Mouse (Mus musculus) urinary bladder, postnatal 14 days (tissue): Measurements from ENCODE around the gene Hp1bp3.

Experiments used
- DNase-seq: peaks from one replicate; pipeline ENCODE4 v3.0.0; 2021; ENCODE audit warnings: low spot score

Hp1bp3 gene

GRCm38 (mm10) chr4:138222396-138222795 lies 6.3 kb downstream of the Hp1bp3 start:
- DNase-seq = no peak

DNA sequence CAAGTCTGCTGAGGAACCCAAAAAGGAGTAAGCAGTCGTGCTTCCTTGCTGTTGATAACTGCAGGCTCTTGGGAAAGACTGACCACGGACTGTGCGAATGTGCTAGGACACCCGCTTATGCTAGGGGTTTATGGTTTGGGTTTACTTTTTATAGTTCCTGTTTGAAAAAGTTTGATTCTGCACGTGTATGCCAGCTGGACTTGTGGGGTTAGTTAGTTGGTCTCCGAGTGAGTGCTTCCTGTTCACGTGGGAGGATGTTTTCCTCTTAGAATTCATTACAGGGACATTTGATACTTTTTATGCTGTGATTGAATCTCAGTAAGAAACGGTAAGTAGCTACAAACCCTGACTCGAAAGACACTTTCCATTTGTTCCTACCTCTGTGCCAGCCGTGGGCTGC lies 7.5 kb downstream of the Hp1bp3 start:
- DNase-seq = no peak

DNA sequence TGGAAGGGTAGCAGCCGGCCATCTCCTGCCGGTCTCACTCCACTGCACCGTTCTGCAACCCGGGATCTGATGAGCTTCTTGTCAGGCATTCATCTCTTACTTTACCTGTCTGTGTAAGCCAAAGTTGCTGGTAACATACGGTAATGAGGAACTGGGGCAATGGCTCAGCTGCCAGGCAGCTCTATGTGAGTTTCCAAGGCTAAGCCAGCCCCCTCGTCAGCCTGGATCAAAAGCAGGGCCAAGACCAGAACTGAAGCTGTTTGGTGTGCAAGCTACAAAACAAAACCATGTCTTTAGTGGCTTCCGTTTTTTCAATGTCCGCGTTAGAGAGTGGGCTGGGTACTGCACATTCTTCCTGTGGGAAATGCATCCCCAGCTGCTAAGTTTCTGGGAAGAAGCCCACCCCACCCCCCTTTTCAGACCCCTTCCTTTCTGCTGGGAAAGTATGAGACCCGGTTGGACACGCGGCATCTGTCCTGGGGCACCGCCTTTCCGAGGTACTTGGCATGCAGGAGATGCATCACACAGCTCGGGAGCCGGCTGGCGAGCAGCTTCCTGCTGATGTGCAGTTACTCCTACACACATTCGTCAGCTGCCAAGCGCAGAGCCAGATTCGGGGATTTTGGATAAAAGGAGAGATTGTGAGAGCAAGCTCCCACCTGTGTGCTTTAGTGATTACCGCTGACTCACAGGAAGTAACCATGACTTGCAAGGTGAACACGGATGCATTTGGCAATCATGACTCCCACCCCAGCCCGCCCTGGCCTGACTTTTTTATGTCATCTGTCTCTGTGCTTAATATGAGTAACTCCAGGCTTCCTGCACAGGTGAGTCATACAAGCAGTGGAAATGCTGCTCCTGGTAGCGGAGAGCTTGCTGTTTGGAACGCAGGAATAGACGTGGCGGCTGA lies 30.9 kb downstream of the Hp1bp3 start:
- peak; percentile 30 for DNase-seq

DNA sequence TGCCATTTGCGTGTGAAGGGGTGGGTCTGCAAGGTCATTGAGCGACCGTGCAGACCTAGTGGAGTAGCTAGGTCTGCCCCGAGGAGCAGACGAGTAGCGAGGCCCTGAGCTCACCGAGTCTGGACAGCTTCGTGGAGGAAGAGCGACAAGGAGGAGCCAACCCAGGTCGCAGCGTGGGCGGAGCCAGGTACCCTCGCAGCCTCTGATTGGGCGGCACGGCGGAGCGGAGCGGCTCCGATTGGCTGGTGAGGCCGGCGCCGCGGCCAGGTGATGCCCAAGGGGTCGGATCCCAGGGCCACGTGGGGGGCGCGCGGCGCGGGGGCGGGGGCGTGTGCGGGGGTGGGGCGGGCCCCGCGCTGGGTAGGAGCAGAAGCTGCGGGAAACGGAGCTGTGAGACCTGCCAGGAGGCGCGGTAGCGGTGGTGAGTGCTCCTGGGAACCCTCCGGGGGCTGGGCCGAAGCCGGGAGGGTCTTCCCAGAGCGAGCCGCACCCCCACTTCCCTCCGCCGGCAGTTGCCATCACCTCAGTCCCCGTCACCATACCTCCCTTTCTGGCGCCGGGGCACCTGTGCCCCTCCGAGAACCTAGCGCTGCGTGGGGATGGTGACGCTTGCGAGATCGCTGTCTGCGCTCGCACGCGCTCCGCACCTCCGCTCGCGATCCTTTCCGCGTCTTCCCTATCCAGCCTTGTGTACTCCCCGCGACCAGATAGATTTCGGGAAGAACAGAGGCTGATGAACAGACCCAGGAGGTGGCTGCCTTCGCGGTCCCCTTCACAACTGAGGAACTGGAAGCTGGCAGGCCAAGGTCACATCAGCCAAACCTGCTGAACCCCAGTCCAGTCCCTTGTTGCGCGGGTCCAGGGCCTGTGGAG lies 34.2 kb downstream of the Hp1bp3 start, which contains the start of the genes Sh2d5 and Kif17:
Gene Sh2d5, plus strand, starts transcription at position 316 of the 873 bp plus-strand sequence.
Gene Kif17, plus strand, starts transcription at position 348 of the 873 bp plus-strand sequence.
- DNase-seq = peak; percentile 66

DNA sequence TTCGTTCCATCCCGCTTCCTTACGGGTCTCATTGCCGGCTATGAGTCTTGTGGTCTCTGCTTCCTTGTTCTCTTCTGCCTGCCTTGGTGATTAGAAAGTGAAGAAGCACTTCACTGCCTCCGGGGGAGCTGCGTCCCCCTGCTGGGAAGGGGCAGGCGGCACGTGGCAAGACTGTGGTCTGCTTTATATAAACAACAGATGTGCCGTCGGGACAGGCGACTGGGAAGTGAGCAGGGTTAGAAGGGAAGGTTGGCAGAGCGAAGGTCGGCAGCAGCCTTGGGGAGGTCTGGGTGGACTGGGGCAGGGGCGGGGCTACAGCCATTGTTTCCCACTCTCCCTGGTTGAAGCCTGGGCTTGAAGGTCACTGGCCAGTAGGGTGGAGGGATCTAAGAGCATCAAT lies 35.7 kb downstream of the Hp1bp3 start:
- no peak for DNase-seq

GRCm38 (mm10) chr4:138252231-138252630 lies 36.1 kb downstream of the Hp1bp3 start:
- DNase-seq = no peak

GRCm38 (mm10) chr4:138257116-138257687 lies 41.1 kb downstream of the Hp1bp3 start:
- DNase-seq = no peak

DNA sequence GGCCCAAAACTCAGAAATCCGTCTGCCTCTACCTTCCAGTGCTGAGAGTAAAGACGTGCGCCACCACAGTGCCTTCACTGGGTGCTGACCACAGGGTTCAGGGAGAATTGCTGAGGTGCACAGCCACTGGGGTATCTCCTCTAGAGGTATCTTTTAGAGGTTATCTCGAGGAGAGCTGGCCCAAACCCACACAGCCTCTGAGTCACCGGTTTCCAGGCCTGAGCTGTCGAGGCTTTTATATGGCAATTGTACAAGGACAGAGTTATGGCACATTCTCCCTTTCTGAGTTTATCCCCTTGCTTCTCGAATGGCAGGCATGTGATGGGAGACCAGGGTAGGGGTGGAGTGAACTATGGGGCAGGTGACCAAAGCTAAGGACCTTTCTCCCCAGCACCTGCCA lies 42.6 kb downstream of the Hp1bp3 start:
- DNase-seq = no peak

DNA sequence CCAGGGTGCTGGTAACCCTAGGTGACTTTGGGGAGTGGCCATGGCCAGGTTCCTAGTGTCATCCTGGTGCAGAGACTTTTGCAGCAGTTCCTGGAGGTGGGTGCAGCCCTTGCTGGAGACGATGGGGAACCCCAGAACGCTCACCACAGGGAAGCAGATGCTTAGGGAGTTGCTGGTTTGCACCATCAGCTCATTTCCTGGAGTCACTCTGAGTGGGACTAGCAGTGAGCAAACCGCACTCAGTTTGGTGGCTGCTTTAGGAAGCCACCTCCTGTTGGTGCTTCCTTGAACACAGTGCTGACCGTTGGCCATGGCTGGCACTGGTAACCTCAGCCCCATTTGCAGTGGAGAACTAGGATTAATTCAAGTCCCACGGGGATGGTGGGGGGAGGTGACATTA lies 43.4 kb downstream of the Hp1bp3 start:
- DNase-seq = no peak

DNA sequence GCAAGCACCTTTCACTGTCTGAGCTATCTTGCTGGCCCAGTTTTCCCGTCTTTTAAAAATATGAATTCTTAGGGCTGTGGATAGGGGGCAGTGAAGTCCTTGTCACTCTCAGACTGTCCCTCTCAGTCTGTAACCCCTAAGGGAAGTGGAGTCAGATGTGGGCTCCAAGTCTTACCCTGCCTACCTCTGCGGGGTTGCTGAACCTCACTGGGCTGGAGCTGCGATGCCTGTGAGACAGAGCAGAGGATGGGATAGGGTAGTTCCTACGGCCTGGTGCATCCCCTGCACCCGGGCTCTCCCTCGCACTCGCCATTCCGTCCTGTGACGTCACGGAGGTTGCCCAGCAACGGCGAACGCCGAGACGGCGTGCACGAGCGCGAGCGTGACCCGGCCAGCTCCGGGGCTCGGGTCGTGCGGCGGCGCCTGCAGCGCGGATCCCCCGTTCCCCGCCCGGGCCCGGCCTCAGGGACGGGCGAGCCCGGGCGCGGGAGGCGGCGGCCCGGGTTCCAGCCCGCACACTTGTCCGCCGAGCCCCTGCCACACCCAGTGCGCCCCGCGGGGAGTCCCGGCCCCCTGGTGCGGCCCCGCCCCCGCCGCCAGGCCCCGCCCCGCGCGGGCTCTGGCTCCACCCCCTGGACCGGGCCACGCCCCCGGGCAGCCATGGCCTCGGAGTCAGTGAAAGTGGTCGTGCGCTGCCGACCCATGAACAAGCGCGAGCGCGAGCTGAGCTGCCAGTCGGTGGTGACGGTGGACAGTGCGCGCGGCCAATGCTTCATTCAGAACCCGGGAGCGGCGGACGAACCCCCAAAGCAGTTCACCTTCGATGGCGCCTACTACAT lies 46.0 kb downstream of the Hp1bp3 start:
- DNase-seq = peak; percentile 89

GRCm38 (mm10) chr4:138267869-138268268 lies 51.8 kb downstream of the Hp1bp3 start:
- no peak for DNase-seq

GRCm38 (mm10) chr4:138272011-138272997 lies 56.2 kb downstream of the Hp1bp3 start:
- peak; percentile 60 for DNase-seq

DNA sequence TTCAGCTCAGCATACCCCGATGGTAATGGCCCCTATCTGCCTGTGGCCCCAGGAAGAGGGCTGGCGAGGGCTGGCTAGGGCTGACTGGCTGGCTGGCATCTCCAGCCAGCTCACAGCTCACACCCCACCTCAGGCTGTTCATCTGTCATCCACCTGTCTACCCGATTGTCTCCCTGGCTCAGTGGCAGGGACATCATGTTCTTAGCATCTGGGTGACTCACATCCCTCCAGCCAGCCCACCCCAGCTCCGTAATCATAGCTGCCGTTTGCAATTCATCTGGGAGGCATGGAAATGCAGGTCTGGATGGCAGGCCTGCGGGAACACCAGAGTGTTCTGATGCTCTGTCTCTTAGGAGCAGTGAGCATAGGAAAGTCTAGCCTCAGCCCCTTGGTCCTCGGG lies 62.2 kb downstream of the Hp1bp3 start:
- no peak for DNase-seq

DNA sequence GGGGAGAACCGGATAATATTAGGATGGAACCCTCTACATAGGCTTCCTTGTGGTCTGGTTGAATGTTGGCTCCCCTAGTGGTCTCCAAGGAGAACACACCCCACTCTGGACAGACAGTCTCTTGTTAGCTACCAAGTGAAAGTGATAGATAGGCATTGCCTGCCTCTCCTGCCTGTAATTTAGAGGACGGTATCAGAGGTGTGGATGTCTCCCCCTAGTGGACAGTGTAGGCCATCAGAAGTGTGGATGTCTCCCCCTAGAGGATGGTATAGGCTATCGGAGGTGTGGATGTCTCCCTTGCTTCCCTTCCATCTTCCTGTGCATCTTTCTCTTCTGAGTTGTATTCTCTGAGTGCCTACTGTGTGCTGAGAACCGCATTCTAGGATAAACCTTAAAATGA lies 66.7 kb downstream of the Hp1bp3 start:
- DNase-seq = peak; percentile 63

- no peak for DNase-seq
Observed at GRCm38 (mm10) chr4:138286411-138286810, 70.3 kb downstream of the Hp1bp3 start.

- no peak for DNase-seq
Observed at GRCm38 (mm10) chr4:138288691-138289090, 72.6 kb downstream of the Hp1bp3 start.

DNA sequence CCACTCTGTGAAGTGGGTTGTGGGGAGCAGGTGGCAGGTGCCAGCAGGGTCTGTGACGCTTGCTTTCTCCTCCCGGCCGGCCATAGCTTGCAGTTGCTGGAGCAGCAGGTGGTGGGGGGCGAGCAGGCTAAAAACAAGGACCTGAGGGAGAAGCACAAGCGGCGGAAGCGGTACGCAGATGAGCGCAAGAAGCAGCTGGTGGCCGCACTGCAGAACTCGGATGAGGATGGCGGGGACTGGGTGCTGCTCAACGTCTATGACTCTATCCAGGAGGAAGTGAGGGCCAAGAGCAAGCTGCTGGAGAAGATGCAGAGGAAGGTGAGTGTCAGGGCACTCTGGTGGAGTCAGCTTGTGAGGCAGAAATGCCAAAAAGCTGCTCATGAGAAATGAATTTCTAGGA lies 75.9 kb downstream of the Hp1bp3 start:
- no peak for DNase-seq

- no peak for DNase-seq
Observed at GRCm38 (mm10) chr4:138293261-138293948, 77.3 kb downstream of the Hp1bp3 start.

- no peak for DNase-seq
Observed at GRCm38 (mm10) chr4:138293949-138294550, 78.0 kb downstream of the Hp1bp3 start.
